Mouse (Mus musculus) kidney, postnatal 0 days (tissue): ENCODE measurements at regions not wholly inside any gene's neighbourhood (a gene's known extent, or its start where the extent isn't known, plus 50 kb on each side); places are given as distances from the start of the nearest gene placed in this dataset.

Source experiments
- ATAC-seq: fragments of 200-750 bp; cut with Nextera tagmentation; replicated peaks from 2 replicates; pipeline ENCODE4 v1.8.0; 2017; ENCODE audit warnings: low read depth, moderate number of reproducible peaks, moderate TSS enrichment, moderate library complexity; ENCODE audit not compliant: low FRiP score
- DNase-seq: peaks from one replicate; pipeline ENCODE4 v3.0.0-alpha.2; 2016; ENCODE audit warnings: low spot score
- H3K27ac ChIP-seq: fragments of 300-500 bp; sonication (generic); 2 replicates; pipeline ENCODE4 v1.5.1; 2014; ENCODE audit warnings: mild to moderate bottlenecking
- H3K27me3 ChIP-seq: fragments of 300-500 bp; sonication (generic); 2 replicates; pipeline ENCODE4 v1.6.1; 2014; ENCODE audit warnings: low read length, mixed read lengths; ENCODE audit not compliant: insufficient read depth
- H3K36me3 ChIP-seq: fragments of 300-500 bp; sonication (generic); 2 replicates; pipeline ENCODE4 v1.6.1; 2014; ENCODE audit warnings: low read length, mixed read lengths; ENCODE audit not compliant: insufficient read depth
- H3K4me1 ChIP-seq: fragments of 300-500 bp; sonication (generic); replicated peaks from 2 replicates; pipeline ENCODE4 v1.6.1; 2014; ENCODE audit warnings: antibody characterized with exemption, low read length, mixed read lengths; ENCODE audit not compliant: insufficient read depth
- H3K4me2 ChIP-seq: fragments of 300-500 bp; sonication (generic); 2 replicates; pipeline ENCODE4 v1.6.1; 2014; ENCODE audit warnings: mild to moderate bottlenecking, low read length, moderate library complexity, mixed read lengths
- H3K4me3 ChIP-seq: fragments of 300-500 bp; sonication (generic); replicated peaks from 2 replicates; pipeline ENCODE4 v1.5.1; 2014; ENCODE audit warnings: low read depth, low read length
- H3K9ac ChIP-seq: fragments of 300-500 bp; sonication (generic); 2 replicates; pipeline ENCODE4 v1.6.1; 2014; ENCODE audit warnings: low read depth, low read length
- H3K9me3 ChIP-seq: fragments of 300-500 bp; sonication (generic); replicated peaks from 2 replicates; pipeline ENCODE4 v1.6.1; 2016; ENCODE audit warnings: low read length, inconsistent platforms, mixed read lengths
- CTCF ChIP-seq: IDR thresholded peaks from 2 replicates; pipeline ENCODE4 v1.5.1; 2016; ENCODE audit warnings: antibody characterized with exemption, low read depth, mild to moderate bottlenecking, moderate library complexity
- WGBS: fragments of 180-500 bp; shearing (Covaris S2); extraction: QIAGEN DNeasy Blood & Tissue Kit; methylation state at CpG from one replicate; pipeline ENCODE4 v1.1.7; 2014; 5-methylcytosine and 5-hydroxymethylcytosine counted together

GRCm38 (mm10) chr4:72688842-72689241 is 163.6 kb downstream of the Aldoart1 start:
- DNase-seq, result no peak
- no peaks in the 10 kb centered on the region for H3K9me3 ChIP-seq
- ATAC-seq, result no peak
- WGBS, result 47% methylated on average over 4 of the region's 4 CpGs
- H3K9ac ChIP-seq, result no peak overlapping the region
- no peaks in the 10 kb centered on the region for H3K4me1 ChIP-seq
- no peak overlapping the region for H3K4me3 ChIP-seq
- H3K4me2 ChIP-seq, result no peak overlapping the region
- no peaks in the 10 kb centered on the region for H3K36me3 ChIP-seq
- H3K27ac ChIP-seq, result no peak overlapping the region
- H3K27me3 ChIP-seq, result no peaks in the 10 kb centered on the region
- TF ChIP-seq CTCF, result no peak

GRCm38 (mm10) chr4:72674006-72674405 is 178.4 kb downstream of the Aldoart1 start:
- Histone ChIP-seq H3K4me2 (no peak overlapping the region), H3K9ac (no peak overlapping the region), H3K27me3 (no peaks in the 10 kb centered on the region), H3K4me1 (no peaks in the 10 kb centered on the region), H3K27ac (no peak overlapping the region), H3K4me3 (no peak overlapping the region), H3K36me3 (no peaks in the 10 kb centered on the region), H3K9me3 (no peaks in the 10 kb centered on the region)
- 64% methylated on average over 2 of the region's 2 CpGs for WGBS
- TF ChIP-seq CTCF, result no peak
- DNase-seq (no peak), ATAC-seq (no peak)

- 52% methylated on average over 5 of the region's 5 CpGs for WGBS
- DNase-seq (no peak), ATAC-seq (no peak)
- Histone ChIP-seq H3K4me2 (no peak overlapping the region), H3K27ac (no peak overlapping the region), H3K9me3 (no peaks in the 10 kb centered on the region), H3K36me3 (no peaks in the 10 kb centered on the region), H3K9ac (no peak overlapping the region), H3K4me1 (no peaks in the 10 kb centered on the region), H3K4me3 (no peak overlapping the region), H3K27me3 (no peaks in the 10 kb centered on the region)
- no peak for TF ChIP-seq CTCF
These were observed 180.6 kb downstream of the Aldoart1 start for GRCm38 (mm10) chr4:72671652-72672411.

- ATAC-seq (no peak), DNase-seq (no peak)
- no peak for TF ChIP-seq CTCF
- H3K9ac ChIP-seq, result no peak overlapping the region
- no peaks in the 10 kb centered on the region for H3K27me3 ChIP-seq
- H3K4me3 ChIP-seq, result no peak overlapping the region
- 81% methylated on average over 5 of the region's 5 CpGs for WGBS
- no peaks in the 10 kb centered on the region for H3K36me3 ChIP-seq
- no peaks in the 10 kb centered on the region for H3K4me1 ChIP-seq
- no peak overlapping the region for H3K4me2 ChIP-seq
- H3K9me3 ChIP-seq, result no peaks in the 10 kb centered on the region
- H3K27ac ChIP-seq, result no peak overlapping the region
These were observed 182.5 kb downstream of the Aldoart1 start for GRCm38 (mm10) chr4:72669827-72670494.

- H3K36me3 ChIP-seq, result no peaks in the 10 kb centered on the region
- TF ChIP-seq CTCF, result no peak
- no peak for DNase-seq
- H3K9me3 ChIP-seq, result no peaks in the 10 kb centered on the region
- no peak overlapping the region for H3K4me2 ChIP-seq
- no peak overlapping the region for H3K4me3 ChIP-seq
- no peak overlapping the region for H3K27ac ChIP-seq
- H3K4me1 ChIP-seq, result no peaks in the 10 kb centered on the region
- no peaks in the 10 kb centered on the region for H3K27me3 ChIP-seq
- no peak for ATAC-seq
- H3K9ac ChIP-seq, result no peak overlapping the region
These were observed 188.1 kb downstream of the Aldoart1 start for GRCm38 (mm10) chr4:72664379-72664778.

- Histone ChIP-seq H3K4me1 (no peaks in the 10 kb centered on the region), H3K4me2 (no peak overlapping the region), H3K36me3 (no peaks in the 10 kb centered on the region), H3K9ac (no peak overlapping the region), H3K27ac (no peak overlapping the region), H3K4me3 (no peak overlapping the region), H3K27me3 (no peaks in the 10 kb centered on the region), H3K9me3 (no peaks in the 10 kb centered on the region)
- no peak for TF ChIP-seq CTCF
- DNase-seq, result peak; percentile 69
- ATAC-seq, result no peak
These were observed 190.0 kb downstream of the Aldoart1 start for GRCm38 (mm10) chr4:72662477-72662876.
